Mouse (Mus musculus) liver, postnatal 0 days (tissue): ENCODE data around the gene Olfr1496. TPM values are rescaled to one million over a fixed set of nuclear protein-coding genes. Genes with fewer than 3 reads are reported as not detected.
"Not testable (repeated sequence)": the region's sequence is repeated elsewhere in the genome, so short reads cannot be mapped to it uniquely, and the experiment has no call there.

Source experiments
- ATAC-seq: fragments of 200-750 bp; cut with Nextera tagmentation; 2 replicates; pipeline ENCODE4 v1.8.0; 2017; ENCODE audit warnings: mild to moderate bottlenecking, moderate library complexity
- DNase-seq: peaks from one replicate; pipeline ENCODE4 v3.0.0-alpha.2; 2016
- H3K27ac ChIP-seq: fragments of 300-500 bp; sonication (generic); 2 replicates; pipeline ENCODE4 v1.5.1; 2014; ENCODE audit warnings: antibody characterized with exemption, moderate library complexity, mild to moderate bottlenecking, low read depth
- H3K27me3 ChIP-seq: fragments of 300-500 bp; sonication (generic); 2 replicates; pipeline ENCODE4 v1.6.1; 2014; ENCODE audit warnings: low read length, control low read depth, mixed read lengths; ENCODE audit not compliant: insufficient read depth
- H3K36me3 ChIP-seq: fragments of 300-500 bp; sonication (generic); replicated peaks from 2 replicates; pipeline ENCODE4 v1.6.1; 2014; ENCODE audit warnings: mild to moderate bottlenecking, control low read depth, low read length, moderate library complexity, mixed read lengths; ENCODE audit not compliant: insufficient read depth
- H3K4me1 ChIP-seq: fragments of 300-500 bp; sonication (generic); 2 replicates; pipeline ENCODE4 v1.6.1; 2014; ENCODE audit warnings: antibody characterized with exemption, mild to moderate bottlenecking, control low read depth; ENCODE audit not compliant: insufficient read depth
- H3K4me2 ChIP-seq: fragments of 300-500 bp; sonication (generic); 2 replicates; pipeline ENCODE4 v1.6.1; 2014; ENCODE audit warnings: low read depth, mild to moderate bottlenecking, low read length, moderate library complexity, mixed read lengths
- H3K4me3 ChIP-seq: fragments of 300-500 bp; sonication (generic); 2 replicates; pipeline ENCODE4 v1.5.1; 2014; ENCODE audit warnings: low read depth, low read length
- H3K9ac ChIP-seq: fragments of 300-500 bp; sonication (generic); replicated peaks from 2 replicates; pipeline ENCODE4 v1.6.1; 2014; ENCODE audit warnings: mild to moderate bottlenecking, moderate library complexity
- H3K9me3 ChIP-seq: fragments of 300-500 bp; sonication (generic); 2 replicates; pipeline ENCODE4 v1.6.1; 2016; ENCODE audit warnings: mild to moderate bottlenecking, control low read depth, low read length, mixed read lengths
- CTCF ChIP-seq: sonication (generic); IDR thresholded peaks from 2 replicates; pipeline ENCODE4 v1.5.1; 2016; ENCODE audit warnings: antibody characterized with exemption, low read depth
- EP300 ChIP-seq: IDR thresholded peaks from 2 replicates; pipeline ENCODE4 v1.6.1; 2016; ENCODE audit warnings: antibody characterized with exemption, low read depth, mild to moderate bottlenecking
- WGBS: fragments of 180-500 bp; shearing (Covaris S2); extraction: QIAGEN DNeasy Blood & Tissue Kit; methylation state at CpG from one replicate; pipeline ENCODE4 v1.1.7; 2014; ENCODE audit not compliant: insufficient replicate concordance; 5-methylcytosine and 5-hydroxymethylcytosine counted together
- polyA plus RNA-seq: library from polyadenylated mRNA; unstranded; fragments of >200 nt; fragmentation: Nextera tagmentation; extraction: Ambion mirVana; gene quantifications from 2 replicates; pipeline ENCODE4 v1.2.1, GENCODE M21; 2015

Olfr1496 gene
- not detected in 2 replicates for polyA plus RNA-seq

GRCm38 (mm10) chr19:13777578-13777977 lies at the start of gene Olfr1496:
Olfr1496 (plus strand) TSS chr19:13777878.
- no peak within 1 kb of the TSS for H3K27ac ChIP-seq
- WGBS = 80% methylated on average over 1 of the region's 1 CpGs
- ATAC-seq (no peak), DNase-seq (no peak)
- no peaks in the 10 kb centered on the region for H3K27me3 ChIP-seq
- no peak within 1 kb of the TSS for H3K4me3 ChIP-seq
- H3K4me2 ChIP-seq = no peak within 1 kb of the TSS
- TF ChIP-seq CTCF = no peak
- no peak for TF ChIP-seq EP300
- H3K9ac ChIP-seq = no peak within 1 kb of the TSS
- H3K4me1 ChIP-seq = no peaks in the 10 kb centered on the region
- no peaks in the 10 kb centered on the region for H3K9me3 ChIP-seq
- H3K36me3 ChIP-seq = no peaks in the 10 kb centered on the region

GRCm38 (mm10) chr19:13739428-13739827 lies 38.2 kb upstream of the Olfr1496 start, which contains the start of gene Olfr1494:
Olfr1494 (plus strand) TSS chr19:13739728.
- Histone ChIP-seq H3K4me1 (no peaks in the 10 kb centered on the region), H3K4me2 (no peak within 1 kb of the TSS), H3K4me3 (no peak within 1 kb of the TSS), H3K9ac (no peak within 1 kb of the TSS), H3K36me3 (no peaks in the 10 kb centered on the region), H3K27ac (no peak within 1 kb of the TSS), H3K27me3 (no peaks in the 10 kb centered on the region), H3K9me3 (no peaks in the 10 kb centered on the region)
- TF ChIP-seq EP300 = no peak
- TF ChIP-seq CTCF = no peak
- no peak for ATAC-seq
- WGBS = 80% methylated on average over 4 of the region's 4 CpGs
- no peak for DNase-seq

DNA sequence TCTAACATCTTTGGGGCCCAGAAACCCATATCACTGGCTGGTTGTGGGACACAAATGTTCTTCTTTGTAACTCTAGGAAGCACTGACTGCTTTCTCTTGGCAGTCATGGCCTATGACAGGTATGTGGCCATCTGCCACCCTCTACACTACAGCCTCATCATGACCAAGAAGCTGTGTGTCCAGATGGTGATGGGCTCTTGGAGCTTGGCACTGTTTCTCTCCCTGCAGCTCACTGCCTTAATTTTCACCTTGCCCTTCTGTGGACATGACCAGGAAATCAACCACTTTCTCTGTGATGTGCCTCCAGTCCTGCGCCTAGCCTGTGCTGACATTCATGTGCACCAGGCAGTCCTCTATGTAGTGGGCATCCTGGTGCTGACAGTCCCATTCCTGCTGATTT lies 28.3 kb upstream of the Olfr1496 start:
- no peak for ATAC-seq

DNA sequence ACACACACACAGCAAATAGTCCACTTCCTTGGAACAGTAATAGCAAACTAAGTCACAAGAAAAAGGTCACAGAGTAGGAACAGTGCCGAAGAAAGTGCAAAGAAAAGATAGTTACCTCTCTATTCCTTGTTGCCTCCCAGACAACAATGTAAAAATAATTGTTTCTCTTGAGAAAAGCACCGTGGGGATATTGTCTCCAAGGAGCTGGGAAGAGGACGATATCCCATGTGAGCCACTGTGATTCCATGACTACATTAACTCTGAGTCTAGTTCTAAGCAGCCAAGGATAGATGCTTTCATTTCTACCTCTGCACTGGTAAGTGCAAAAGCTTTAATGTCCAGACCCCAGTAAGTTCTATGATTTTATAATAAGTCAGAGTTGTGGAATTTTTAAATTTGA lies 13.4 kb upstream of the Olfr1496 start, which contains the start of gene Olfr1495:
Olfr1495 (plus strand) TSS at position 301 of the 400 bp plus-strand sequence.
- Histone ChIP-seq H3K36me3 (no peaks in the 10 kb centered on the region), H3K9ac (no peak within 1 kb of the TSS), H3K4me2 (no peak within 1 kb of the TSS), H3K27me3 (no peaks in the 10 kb centered on the region), H3K4me1 (no peaks in the 10 kb centered on the region), H3K4me3 (no peak within 1 kb of the TSS), H3K27ac (no peak within 1 kb of the TSS), H3K9me3 (no peaks in the 10 kb centered on the region)
- DNase-seq (no peak), ATAC-seq (no peak)
- 71% methylated on average over 3 of the region's 3 CpGs for WGBS
- TF ChIP-seq CTCF = no peak
- no peak for TF ChIP-seq EP300

More for the DNA sequence above, 28.3 kb upstream of the Olfr1496 start:
- Histone ChIP-seq H3K27ac (no peak overlapping the region), H3K4me2 (no peak overlapping the region), H3K9ac (no peak overlapping the region), H3K27me3 (no peaks in the 10 kb centered on the region), H3K9me3 (no peaks in the 10 kb centered on the region), H3K4me3 (no peak overlapping the region), H3K36me3 (no peaks in the 10 kb centered on the region), H3K4me1 (no peaks in the 10 kb centered on the region)
- WGBS = 83% methylated on average over 1 of the region's 1 CpGs
- no peak for DNase-seq
- TF ChIP-seq CTCF (no peak), EP300 (no peak)

GRCm38 (mm10) chr19:13768565-13769276 lies 9.0 kb upstream of the Olfr1496 start:
- Histone ChIP-seq H3K4me3 (no peak overlapping the region), H3K9me3 (no peaks in the 10 kb centered on the region), H3K4me1 (no peaks in the 10 kb centered on the region), H3K27ac (no peak overlapping the region), H3K36me3 (no peaks in the 10 kb centered on the region), H3K9ac (no peak overlapping the region), H3K4me2 (no peak overlapping the region), H3K27me3 (no peaks in the 10 kb centered on the region)
- ATAC-seq (no peak), DNase-seq (no peak)
- TF ChIP-seq CTCF = no peak
- TF ChIP-seq EP300 = no peak
- 82% methylated on average over 9 of the region's 9 CpGs for WGBS

GRCm38 (mm10) chr19:13798102-13798501 lies 20.4 kb downstream of the Olfr1496 start, which contains the start of gene Olfr1497:
Olfr1497 (minus strand) TSS chr19:13798202.
- Histone ChIP-seq H3K4me2 (no peak within 1 kb of the TSS), H3K4me3 (no peak within 1 kb of the TSS), H3K27ac (no peak within 1 kb of the TSS), H3K9me3 (no peaks in the 10 kb centered on the region), H3K36me3 (no peaks in the 10 kb centered on the region), H3K9ac (no peak within 1 kb of the TSS), H3K27me3 (no peaks in the 10 kb centered on the region), H3K4me1 (no peaks in the 10 kb centered on the region)
- ATAC-seq (no peak), DNase-seq (no peak)
- no peak for TF ChIP-seq EP300
- no peak for TF ChIP-seq CTCF

- WGBS = 48% methylated on average over 1 of the region's 1 CpGs
- not testable (repeated sequence) for H3K27ac ChIP-seq, H3K4me2 ChIP-seq, H3K4me1 ChIP-seq, ATAC-seq, DNase-seq, H3K9me3 ChIP-seq, H3K9ac ChIP-seq, H3K4me3 ChIP-seq, H3K36me3 ChIP-seq, H3K27me3 ChIP-seq
These were observed 27.8 kb downstream of the Olfr1496 start for GRCm38 (mm10) chr19:13805486-13805885.
